Mouse (Mus musculus) fat pad, adult 2 months (tissue): ENCODE results near the gene Gjb3.

ENCODE experiments used
- DNase-seq: peaks from one replicate; pipeline ENCODE4 v3.0.0-alpha.2; 2011; ENCODE audit warnings: low read depth, low spot score; ENCODE audit errors: extremely low read depth

Gene Gjb3

GRCm38 (mm10) chr4:127289039-127289548 lies 41.5 kb downstream of the Gjb3 start:
- DNase-seq, result no peak

- DNase-seq, result no peak
These were observed 43.7 kb downstream of the Gjb3 start for GRCm38 (mm10) chr4:127286907-127287306.

GRCm38 (mm10) chr4:127279241-127279640 lies 51.4 kb downstream of the Gjb3 start:
- no peak for DNase-seq

- no peak for DNase-seq
These were observed 52.1 kb downstream of the Gjb3 start for GRCm38 (mm10) chr4:127278451-127279001.
